Mouse (Mus musculus) skeletal muscle tissue, adult 2 months (tissue): ENCODE measurements around the gene Pde6d.
A peak's percentile ranks its signal among the peaks of the same experiment; 100 is the strongest.
"Not testable (repeated sequence)": the region's sequence is repeated elsewhere in the genome, so short reads cannot be mapped to it uniquely, and the experiment has no call there.

Source experiments
- DNase-seq: peaks from one replicate; pipeline ENCODE4 v3.0.0-alpha.2; 2012; ENCODE audit warnings: low read depth, low spot score

The Pde6d gene

DNA sequence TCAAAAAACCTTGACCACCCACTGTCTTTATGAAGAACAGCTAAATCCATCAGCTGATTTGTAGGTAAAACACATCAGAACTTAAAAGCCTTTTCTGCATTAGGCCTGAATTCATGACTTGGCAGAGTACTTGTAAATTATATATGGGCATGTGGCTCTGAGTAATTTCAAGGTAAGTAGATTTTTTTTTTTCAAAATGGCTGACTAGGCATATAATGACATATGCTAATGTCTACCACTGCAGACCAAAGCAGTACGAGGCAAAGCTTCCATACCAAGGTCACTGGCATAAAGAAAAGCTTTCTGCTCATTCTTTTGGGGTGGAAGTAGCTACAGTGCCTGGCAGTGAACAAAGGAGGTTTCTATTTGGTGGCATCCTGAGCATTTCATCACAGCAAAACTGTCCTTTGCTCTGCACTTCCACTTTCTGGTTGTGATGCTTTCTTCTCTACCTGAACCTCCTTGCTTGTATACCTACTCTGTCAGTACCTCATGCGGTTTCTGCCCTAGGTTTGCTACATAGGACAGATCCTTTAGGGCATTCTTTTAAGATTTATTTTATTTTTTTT lies 13.1 kb downstream of the Pde6d start:
- no peak for DNase-seq

DNA sequence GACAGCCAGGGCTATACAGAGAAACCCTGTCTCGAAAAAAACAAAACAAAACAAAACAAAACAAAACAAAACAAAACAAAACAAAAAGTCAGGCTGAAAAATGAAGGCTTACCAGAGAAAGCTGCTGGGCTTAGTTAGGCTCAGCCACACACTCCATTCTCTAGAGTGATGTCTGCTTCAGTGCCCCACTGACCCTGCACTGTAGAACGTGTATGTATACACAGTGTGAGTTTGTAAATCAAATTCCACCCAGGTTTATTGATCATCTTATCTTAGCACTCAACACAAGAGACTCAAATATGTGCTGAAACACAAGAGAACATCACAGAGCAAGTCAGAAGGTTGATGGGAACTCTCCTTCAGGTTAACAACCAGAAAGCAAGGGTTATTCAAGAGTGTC lies 14.0 kb downstream of the Pde6d start:
- DNase-seq = no peak

DNA sequence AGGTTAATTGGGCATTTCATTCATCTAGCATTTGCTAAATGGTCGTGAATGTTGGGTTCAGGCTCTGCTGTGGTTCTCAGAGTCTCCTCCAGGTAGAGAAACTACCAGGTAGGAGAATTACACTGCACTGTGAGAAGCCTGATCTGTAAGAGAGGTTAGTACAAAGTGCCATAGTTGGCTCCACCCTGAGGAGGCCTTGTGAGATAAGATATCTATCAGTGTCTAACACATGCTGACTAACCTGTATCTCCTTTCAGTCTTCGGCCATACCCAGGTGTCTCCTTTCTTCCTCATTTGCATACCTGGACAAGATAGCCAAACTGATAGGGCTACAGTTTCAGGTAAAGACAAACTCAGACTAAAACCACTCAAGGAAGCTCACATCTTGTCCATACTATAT lies 19.8 kb downstream of the Pde6d start:
- no peak for DNase-seq

DNA sequence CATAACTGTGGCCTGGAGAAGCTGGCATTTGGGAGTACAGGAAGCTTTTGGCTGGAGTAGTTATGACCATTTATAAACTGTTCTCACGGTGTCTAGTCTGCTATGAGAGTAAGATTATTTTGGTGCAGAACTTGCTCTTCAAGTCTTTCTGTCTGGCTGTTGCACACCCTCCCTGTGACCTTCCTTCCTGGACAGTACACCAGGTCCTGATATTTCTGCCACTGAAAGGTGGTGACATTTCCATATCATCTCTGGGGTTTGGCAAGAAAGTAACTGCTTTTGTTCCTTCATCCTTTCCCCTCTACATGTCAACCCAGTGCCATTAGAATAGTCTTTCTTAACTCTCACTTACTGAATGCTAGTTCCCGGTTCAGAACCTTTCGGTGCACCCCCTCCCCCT lies 23.2 kb downstream of the Pde6d start:
- no peak for DNase-seq

DNA sequence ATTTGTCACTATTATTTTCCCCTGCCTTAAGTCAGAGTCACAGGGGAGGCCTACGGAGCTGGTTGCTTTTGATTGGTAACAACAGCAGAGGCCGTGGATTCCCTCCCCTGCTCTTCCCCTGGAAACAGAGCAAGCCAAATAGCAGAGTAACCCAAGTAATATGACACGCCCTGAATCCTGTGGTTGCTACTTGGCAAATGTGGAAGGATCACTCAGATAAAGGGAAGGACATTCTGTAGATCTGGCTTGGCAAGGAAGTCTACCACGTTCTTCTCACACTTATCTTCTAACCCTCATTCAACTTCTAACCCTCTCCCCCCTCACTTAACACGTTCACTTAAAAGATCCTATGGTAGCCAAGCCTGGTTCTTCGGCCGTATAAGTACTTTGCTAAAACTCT lies 24.6 kb downstream of the Pde6d start:
- peak; percentile 60 for DNase-seq

DNA sequence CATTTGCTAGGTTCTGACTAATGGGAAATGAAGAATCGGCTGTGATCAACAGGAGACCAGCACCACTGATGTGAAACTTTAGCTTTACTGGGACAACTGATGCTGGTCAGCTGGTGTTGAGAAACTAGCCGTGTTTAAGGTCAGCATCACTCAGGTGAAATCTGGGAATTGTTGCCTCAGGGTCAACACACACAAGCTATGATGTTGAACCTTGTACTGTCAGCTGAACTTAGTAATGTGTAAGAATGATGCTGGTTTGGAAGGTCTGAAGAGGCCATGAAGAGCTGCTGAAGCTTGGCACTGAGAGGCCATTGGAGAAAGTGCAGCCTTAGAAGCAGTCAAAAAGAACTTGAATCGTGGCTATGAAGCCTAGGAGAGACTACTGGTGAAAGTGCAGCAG lies 26.8 kb downstream of the Pde6d start:
- no peak for DNase-seq

DNA sequence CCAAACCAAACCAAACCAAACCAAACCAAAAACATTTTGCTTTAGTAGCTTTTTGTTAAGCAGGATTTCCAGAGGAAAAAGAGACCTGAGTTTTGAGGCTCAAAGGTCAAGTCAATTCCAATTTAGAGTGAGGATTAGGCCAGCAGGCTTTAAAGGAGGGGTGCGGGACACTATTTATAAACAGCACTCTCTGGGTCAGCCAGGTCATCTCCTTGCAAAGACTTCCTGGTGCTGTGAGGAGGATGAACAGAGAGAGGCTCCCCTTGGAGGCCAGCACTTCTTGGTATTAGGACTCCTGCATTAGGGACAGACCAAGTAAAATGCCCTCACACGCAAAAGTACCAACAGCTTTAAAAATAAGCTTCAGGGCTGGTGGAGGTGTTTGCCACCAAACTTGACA lies 30.6 kb downstream of the Pde6d start:
- no peak for DNase-seq

DNA sequence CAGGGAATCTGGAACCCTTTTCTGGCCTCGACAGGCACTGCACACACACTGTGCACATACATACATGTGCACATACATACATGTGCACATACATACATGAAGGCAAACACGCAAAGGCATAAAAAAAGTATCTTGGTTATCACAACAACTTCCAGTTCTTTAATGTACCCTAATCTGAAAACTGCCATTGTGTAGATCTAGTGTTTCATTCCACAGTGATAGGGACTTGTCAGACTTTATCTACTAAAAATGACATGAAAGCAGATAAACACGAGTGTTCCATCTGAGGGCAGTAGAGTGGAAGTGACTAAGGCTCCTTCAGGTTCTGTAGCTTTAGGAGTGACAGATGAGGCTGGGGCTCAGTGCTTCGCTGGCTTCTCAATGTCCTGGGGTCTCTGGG lies 31.1 kb downstream of the Pde6d start:
- no peak for DNase-seq

DNA sequence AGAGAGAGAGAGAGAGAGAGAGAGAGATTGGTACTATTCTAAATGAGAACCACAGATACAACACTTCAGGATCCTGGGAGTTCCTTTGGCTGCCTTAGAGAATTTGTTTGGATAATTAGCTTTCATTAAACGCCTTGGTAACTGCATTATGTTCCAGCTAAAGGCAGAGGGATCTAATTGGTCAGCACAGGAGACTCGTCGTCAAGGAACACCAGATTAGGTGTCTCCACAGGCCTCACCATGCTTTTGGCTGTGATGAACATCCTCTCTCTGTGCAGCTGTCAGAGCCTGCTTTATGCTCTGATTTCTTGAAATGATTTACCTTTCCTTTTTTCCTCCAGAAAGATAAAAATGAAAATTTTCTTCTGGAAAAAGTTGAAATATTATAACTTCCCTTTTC lies 35.6 kb downstream of the Pde6d start:
- DNase-seq = no peak

DNA sequence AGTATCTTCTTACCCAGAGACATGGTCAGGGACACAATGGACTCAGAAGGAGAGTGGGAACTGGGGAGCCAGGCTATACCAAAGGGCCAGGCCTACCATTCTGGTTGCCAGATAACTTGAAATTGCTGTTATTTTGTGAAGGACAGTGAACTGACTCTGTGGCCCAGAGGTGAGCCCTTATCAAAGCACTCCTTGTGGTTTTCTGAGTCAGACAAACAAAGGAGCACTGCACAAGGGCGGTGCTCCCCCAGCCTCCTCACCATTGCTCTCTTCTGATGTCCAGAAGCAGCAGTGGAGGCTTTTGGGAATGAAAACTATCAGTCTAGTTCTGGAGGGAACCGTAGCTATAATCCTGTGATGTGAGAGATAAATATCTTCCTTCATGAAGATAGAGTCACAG lies 39.8 kb downstream of the Pde6d start:
- DNase-seq = no peak

DNA sequence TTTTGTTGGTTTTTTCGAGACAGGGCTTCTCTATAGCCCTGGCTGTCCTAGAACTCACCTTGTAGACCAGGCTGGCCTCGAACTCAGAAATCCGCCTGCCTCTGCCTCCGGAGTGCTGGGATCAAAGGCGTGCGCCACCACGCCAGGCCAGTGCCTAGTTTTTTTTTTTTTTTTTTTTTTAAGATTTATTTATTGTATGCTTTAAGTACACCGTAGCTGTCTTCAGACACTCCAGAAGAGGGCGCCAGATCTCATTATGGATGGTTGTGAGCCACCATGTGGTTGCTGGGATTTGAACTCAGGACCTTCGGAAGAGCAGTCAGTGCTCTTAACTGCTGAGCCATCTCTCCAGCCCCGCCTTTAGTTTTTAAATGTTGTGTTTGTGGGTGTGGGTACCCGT lies 42.8 kb downstream of the Pde6d start:
- not testable (repeated sequence) for DNase-seq

DNA sequence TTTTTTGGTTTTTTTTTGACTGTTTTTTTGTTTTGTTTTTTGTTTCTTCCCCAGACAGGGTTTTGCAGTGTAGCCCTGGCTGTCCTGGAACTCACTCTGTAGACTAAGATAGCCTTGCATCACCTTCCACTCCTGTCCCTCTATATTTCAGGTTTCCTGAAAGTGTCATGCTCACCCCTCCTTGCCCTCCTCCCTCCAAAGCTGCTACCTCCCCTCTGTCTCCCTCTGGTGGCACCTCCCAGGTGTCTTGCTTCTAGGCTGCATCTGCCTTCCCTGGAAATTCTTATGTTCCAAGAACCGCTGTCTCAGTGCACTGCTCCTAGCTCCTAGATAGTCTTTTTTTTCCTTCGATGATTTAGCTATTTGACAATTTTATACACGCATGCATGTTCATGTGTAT lies 44.0 kb downstream of the Pde6d start:
- no peak for DNase-seq

DNA sequence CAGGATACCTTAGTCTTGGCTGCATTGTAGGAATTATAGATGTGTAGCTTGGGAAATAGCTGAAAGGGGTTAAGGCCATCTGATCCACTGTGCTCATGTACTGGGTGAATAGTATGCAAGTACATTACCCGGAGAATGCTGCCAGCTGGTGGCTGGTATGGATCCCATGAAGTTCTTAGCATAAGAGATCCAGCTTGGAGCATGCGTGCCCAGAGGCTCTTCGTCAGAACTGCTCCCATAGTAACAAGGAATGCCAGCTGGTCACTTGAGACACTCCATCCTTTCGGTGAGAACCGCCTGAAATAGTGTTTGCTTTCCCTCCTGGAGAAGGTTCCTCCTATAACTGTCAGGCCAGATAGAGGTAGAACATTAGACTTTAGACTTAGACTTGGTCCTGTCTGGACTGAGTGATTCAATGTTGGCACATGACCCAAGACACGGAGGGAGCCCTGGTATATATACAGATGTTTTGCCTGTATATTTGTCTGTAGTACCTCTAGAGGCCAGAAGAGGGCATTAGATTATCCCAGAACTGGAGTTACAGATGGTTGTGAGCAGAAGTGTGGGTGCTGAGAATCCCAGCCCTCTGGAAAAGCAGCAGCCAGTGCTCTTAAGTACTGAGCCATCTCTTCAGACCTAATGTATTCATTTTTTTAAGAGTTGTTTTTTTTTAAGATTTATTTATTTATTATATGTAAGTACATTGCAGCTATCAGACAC lies 48.9 kb downstream of the Pde6d start:
- DNase-seq = no peak

DNA sequence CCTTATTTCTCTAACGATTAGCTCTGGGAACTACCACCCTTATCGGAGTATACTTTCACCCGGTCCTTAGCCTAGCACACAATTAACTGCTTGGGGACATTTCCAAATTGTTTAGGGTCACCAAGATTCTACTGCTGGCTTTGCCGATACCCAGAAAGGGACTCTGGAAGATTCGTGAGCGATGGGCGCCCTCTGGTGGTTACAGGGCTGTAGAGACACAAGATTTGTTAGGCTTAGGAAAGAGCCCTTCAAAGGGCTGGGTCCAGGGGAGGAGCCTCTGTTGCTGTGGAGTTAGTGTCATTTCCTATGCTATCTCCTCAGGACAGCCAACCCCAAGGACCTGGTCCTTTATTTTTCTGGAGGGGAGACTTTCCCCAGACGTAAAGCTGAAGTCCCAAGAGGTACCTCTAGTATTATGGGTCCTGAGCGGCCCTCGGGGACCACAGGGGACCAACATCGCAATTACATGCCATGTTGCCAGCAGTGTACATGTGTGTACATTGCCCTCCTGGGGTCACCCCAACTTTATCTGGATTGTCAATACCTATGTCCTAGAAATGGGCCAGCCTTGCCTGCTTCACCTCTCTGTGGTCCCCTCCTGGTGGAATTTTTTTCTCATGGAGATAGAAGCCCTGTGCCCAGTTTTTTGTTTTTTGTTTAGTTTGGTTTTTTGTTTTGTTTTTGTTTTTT lies 49.9 kb downstream of the Pde6d start:
- DNase-seq = peak; percentile 86

DNA sequence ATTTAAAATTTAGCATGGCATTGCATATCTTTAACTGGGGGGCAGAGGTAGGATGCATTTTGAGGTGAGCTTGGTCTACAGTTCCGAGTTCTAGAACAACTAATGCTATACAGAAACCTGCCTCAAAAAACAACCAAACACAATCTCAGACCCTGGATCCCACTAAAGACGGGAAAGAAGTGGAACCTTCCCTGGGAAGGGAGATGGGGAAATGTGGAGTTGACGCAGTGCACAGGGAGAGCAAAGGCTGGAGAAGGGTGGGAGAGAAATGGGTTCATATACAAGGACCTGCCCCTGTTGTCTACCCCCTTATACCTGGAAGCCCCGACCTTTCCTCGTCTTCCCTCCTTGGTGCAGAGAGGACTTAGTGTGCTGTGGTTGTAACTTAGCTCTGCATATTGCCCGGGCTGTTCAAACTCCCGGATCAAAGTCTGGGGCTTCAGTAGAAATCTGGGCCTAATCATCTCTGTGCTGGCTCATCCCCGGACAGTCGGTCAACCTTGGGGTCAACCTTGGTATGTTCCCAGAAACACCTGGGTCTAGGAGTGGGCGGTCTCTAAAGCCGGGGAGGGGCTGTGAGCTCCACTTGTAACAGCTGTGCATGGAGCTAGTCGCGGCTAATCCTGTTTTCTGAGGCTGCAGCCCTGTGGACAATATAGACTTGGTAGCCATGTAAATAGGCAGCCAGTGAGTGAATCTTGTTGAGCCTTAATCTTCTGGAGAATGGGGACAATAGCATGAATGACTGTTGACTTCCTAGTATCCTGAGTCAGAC lies 50.7 kb downstream of the Pde6d start:
- DNase-seq = no peak

DNA sequence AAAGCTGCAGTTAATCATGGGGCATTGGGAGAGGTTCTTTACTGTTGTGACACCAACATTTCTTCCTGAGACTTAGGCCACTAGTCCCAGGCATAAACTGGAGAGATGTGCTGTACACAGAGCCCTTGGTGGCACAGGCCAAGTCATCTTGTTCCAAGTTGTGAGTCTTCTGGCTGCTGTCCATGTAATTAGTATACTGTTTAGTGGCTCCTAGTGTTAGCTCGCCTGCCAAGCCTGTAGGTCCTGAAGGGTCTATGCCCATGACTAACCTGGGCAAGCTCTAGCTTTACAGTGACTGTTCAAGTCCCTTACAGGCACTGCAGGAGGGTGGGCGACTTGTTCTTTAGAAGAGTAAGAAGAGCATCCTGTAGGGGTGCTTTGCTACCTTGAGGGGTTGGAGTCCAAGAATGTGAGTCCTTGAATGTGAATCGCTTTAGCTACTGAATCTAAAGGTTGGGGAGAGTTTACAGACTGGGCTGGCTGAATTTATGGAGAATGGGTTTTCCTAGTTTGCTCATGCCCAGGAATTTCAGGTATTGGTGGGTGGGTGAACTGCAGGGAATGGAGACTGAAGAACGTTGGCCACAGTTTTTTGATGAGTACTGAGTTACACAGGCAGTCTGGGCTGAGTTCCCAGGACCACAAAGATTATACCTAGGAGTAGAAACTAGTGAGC lies 51.4 kb downstream of the Pde6d start:
- no peak for DNase-seq

DNA sequence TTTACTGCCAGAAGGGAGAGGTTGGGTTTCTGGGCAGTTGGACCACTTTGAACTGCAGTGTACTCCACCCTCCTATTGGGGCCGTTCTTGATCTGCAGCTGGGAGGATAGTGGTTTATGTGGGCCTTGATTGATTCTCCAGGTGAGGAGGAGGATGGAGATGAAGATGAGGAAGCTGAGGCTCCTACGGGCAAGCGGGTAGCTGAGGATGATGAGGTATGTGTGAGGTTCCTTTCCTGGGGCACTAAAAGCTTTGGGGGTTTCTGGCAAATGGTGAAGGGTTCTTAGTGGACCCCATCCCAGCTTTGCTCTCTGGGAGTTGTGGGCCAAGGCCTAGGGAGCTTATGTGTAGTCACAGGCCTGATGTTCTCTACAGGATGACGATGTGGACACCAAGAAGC lies 52.8 kb downstream of the Pde6d start:
- no peak for DNase-seq

DNA sequence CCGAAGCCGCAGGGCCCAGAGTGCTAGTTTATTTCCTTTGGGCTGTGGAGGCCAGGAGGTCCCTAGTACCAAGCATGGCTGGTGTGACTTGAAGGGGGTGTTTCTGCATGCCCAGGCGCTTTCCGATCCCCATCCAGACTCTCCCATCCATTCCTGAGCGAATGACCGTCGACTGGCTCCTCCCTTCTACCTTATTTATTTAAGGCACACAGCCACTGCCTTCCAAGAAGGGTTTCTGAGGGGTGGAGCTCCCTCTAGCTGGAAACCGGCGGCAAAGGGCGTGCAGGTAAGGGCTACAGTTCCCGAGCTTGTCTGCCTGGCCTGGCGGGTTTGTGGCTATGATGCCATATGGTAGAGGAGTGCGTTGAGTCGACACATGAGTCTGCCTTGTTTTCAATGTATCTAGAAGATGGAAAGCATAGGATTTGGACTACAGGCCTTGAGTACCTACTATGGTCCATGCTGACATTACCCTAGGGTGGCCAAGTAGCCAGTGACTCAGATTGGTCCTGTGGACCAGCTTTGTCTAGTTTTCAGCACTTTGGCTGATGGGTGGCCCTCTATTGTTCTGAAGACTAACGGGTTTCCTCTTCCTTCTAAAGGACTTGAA lies 53.8 kb downstream of the Pde6d start:
- no peak for DNase-seq

DNA sequence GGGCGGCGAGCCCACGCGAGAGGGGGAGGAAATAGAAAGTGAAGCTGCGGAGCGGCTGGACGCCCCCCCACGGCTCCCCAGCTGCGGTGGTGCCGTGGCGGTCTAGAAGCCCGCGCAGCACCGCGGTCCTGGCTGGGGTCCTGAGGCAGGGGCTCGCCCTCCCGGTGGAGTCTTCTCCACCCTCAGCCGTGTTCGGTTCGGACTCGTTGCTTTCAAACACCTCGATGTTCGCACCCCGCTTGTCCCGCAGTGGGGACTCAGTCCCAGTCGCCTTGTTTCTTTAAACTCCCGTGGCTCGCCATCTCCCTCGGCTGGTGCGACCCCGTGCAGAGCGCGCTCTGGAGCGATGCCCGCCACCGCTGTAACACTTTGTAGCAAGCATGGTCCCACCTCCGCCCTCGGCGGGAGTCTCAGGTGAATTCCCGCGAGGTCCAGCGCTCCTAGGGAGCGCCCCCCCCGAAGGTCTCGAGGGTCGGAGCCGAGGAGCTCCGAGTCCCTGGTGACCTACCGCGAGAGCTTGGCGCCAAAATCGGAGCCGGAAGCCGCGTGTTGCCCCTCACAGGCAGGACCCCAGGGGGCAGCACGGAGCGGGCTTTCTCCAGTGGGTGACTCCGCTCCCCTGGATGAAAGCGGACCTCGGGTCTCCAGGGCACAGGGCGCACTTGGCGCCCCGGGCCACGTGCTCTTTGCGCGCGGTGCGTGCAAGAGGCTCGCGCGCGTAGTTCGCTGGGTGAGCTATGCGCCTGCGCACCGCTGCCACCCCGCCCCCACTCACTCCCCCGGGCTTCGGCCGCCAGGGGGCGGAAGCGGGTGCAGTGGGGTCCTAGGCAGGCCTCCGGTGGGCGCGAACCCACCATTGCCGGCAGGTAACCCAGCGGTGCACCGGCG lies 54.6 kb downstream of the Pde6d start:
- DNase-seq = peak; percentile 78

DNA sequence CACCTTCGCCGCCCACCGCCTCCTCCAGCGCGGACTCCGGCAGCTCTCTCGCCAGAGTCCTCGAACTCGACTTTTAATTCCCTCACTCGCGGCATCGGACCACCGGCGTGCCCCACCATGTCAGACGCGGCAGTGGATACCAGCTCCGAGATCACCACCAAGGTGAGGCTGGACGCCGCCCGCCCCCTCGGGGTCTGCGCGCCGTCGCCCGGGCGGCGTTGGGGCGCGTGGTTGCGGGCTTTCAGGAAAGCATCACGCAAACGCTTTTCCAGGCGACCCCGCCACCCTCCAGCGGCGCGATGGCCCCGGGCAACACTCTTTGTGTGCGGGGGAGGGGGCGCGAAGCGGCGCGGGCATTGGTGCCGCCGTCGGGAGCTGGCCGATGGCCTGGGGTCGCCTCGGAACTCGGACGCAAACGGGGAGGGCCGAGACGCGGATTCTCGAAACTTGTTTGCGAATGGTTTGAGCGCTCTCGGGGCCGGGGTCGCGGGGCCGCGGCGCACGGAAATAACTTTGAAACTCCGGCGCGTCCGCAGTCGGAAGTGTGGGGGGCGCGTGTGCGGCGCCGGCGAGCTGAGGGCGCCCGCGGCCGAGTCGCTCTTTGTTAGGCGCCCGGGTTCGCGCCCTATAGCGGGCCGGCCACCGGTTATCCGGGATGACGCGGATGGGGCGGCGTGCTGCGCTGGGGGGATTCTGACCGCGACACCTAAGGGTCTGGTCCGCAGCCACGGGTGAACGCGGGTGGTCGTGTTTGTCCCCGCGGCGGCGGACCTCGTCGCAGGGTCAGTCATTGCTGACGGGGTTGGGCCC lies 55.4 kb downstream of the Pde6d start:
- DNase-seq = no peak
